Mouse (Mus musculus): ENCODE data around the gene Ddx47. TPM values are rescaled to one million over a fixed set of nuclear protein-coding genes. Genes with fewer than 3 reads are reported as not detected.

The Ddx47 gene
- total RNA-seq, 2 experiments from 2014 or later: 58.9 to 60.5 TPM

- no peak for TF ChIP-seq CTCF (conservative IDR thresholded peaks at IDR 0.05)
- no peak for DNase-seq (ENCODE audit: low spot score in 2 of 2)
- no peak overlapping the region for H3K4me3 ChIP-seq
- no peak overlapping the region for H3K27ac ChIP-seq
Observed at GRCm38 (mm10) chr6:134988377-134988776, 23.0 kb upstream of the Ddx47 start.

- no peak overlapping the region for H3K4me3 ChIP-seq
- no peak for DNase-seq (ENCODE audit: low spot score in 2 of 2)
Observed at GRCm38 (mm10) chr6:134990674-134991073, 20.7 kb upstream of the Ddx47 start.

GRCm38 (mm10) chr6:134994031-134994651 is 17.3 kb upstream of the Ddx47 start:
- H3K27ac ChIP-seq: peak overlapping the region; percentile 74
- H3K4me3 ChIP-seq: no peak overlapping the region
- peak; percentile 46 to 71 for DNase-seq (ENCODE audit: low spot score in 2 of 2)
- no peak for TF ChIP-seq CTCF (conservative IDR thresholded peaks at IDR 0.05)

More at GRCm38 (mm10) chr6:134990674-134991073, 20.7 kb upstream of the Ddx47 start:
- H3K27ac ChIP-seq: no peak overlapping the region
- no peak for TF ChIP-seq CTCF (conservative IDR thresholded peaks at IDR 0.05)

GRCm38 (mm10) chr6:134994985-134995384 is 16.4 kb upstream of the Ddx47 start:
- no peak overlapping the region for H3K4me3 ChIP-seq
- no peak for TF ChIP-seq CTCF (conservative IDR thresholded peaks at IDR 0.05)
- peak overlapping the region; percentile 74; the same call in 1 of the 2 replicates for H3K27ac ChIP-seq
- DNase-seq (ENCODE audit: low spot score in 2 of 2): peak in 1 of 2 experiments; percentile 19

- TF ChIP-seq CTCF (conservative IDR thresholded peaks at IDR 0.05): peak; percentile 53
- H3K27ac ChIP-seq: no peak overlapping the region
- DNase-seq (ENCODE audit: low spot score in 2 of 2): no peak
Observed at GRCm38 (mm10) chr6:134996918-134997317, 14.5 kb upstream of the Ddx47 start.

GRCm38 (mm10) chr6:134998076-134998475 is 13.3 kb upstream of the Ddx47 start:
- TF ChIP-seq CTCF (conservative IDR thresholded peaks at IDR 0.05): no peak
- no peak for DNase-seq (ENCODE audit: low spot score in 2 of 2)
- Histone ChIP-seq H3K27ac (no peak overlapping the region), H3K4me3 (no peak overlapping the region)

More at GRCm38 (mm10) chr6:134996918-134997317, 14.5 kb upstream of the Ddx47 start:
- no peak overlapping the region for H3K4me3 ChIP-seq

- TF ChIP-seq CTCF (conservative IDR thresholded peaks at IDR 0.05): no peak
Observed at GRCm38 (mm10) chr6:134998781-134999180, 12.6 kb upstream of the Ddx47 start.

GRCm38 (mm10) chr6:135000272-135000671 is 11.1 kb upstream of the Ddx47 start:
- no peak for TF ChIP-seq CTCF (conservative IDR thresholded peaks at IDR 0.05)
- Histone ChIP-seq H3K4me3 (no peak overlapping the region), H3K27ac (no peak overlapping the region)
- DNase-seq (ENCODE audit: low spot score in 2 of 2): no peak

More at GRCm38 (mm10) chr6:134998781-134999180, 12.6 kb upstream of the Ddx47 start:
- DNase-seq (ENCODE audit: low spot score in 2 of 2): no peak
- Histone ChIP-seq H3K27ac (no peak overlapping the region), H3K4me3 (no peak overlapping the region)

- no peak overlapping the region for H3K27ac ChIP-seq
- no peak overlapping the region for H3K4me3 ChIP-seq
- no peak for DNase-seq (ENCODE audit: low spot score in 2 of 2)
- TF ChIP-seq CTCF (conservative IDR thresholded peaks at IDR 0.05): no peak
Observed at GRCm38 (mm10) chr6:135001991-135002390, 9.4 kb upstream of the Ddx47 start.

- no peak overlapping the region for H3K27ac ChIP-seq
- H3K4me3 ChIP-seq: no peak overlapping the region
- no peak for DNase-seq (ENCODE audit: low spot score in 2 of 2)
- no peak for TF ChIP-seq CTCF (conservative IDR thresholded peaks at IDR 0.05)
Observed at GRCm38 (mm10) chr6:135006372-135006771, 5.0 kb upstream of the Ddx47 start.

GRCm38 (mm10) chr6:135011734-135012116 is 313 bp downstream of the Ddx47 start:
- peak overlapping the region; percentile 96 for H3K4me3 ChIP-seq
- TF ChIP-seq CTCF (conservative IDR thresholded peaks at IDR 0.05): no peak
- no peak for DNase-seq (ENCODE audit: low spot score in 2 of 2)
- peak overlapping the region; percentile 85 for H3K27ac ChIP-seq

- no peak for DNase-seq (ENCODE audit: low spot score in 2 of 2)
- Histone ChIP-seq H3K27ac (no peak overlapping the region), H3K4me3 (no peak overlapping the region)
- TF ChIP-seq CTCF (conservative IDR thresholded peaks at IDR 0.05): no peak
Observed at GRCm38 (mm10) chr6:135017211-135017610, 5.8 kb downstream of the Ddx47 start.

GRCm38 (mm10) chr6:135019564-135019963 is 8.2 kb downstream of the Ddx47 start:
- no peak overlapping the region for H3K27ac ChIP-seq
- H3K4me3 ChIP-seq: no peak overlapping the region
- no peak for DNase-seq (ENCODE audit: low spot score in 2 of 2)
- no peak for TF ChIP-seq CTCF (conservative IDR thresholded peaks at IDR 0.05)

- no peak for TF ChIP-seq CTCF (conservative IDR thresholded peaks at IDR 0.05)
- no peak overlapping the region for H3K4me3 ChIP-seq
- DNase-seq (ENCODE audit: low spot score in 2 of 2): no peak
Observed at GRCm38 (mm10) chr6:135021633-135022032, 10.2 kb downstream of the Ddx47 start.

More at GRCm38 (mm10) chr6:135021633-135022032, 10.2 kb downstream of the Ddx47 start:
- H3K27ac ChIP-seq: no peak overlapping the region
